Mouse (Mus musculus) macrophage (primary cell): Measurements from ENCODE around the gene Ppif. TPM values are rescaled to one million over a fixed set of nuclear protein-coding genes. Genes with fewer than 3 reads are reported as not detected.

Experiments
- H3K27ac ChIP-seq: fragments of 350-480 bp; formaldehyde crosslinking; 2 replicates; pipeline ENCODE4 v1.9.0; 2021
- H3K36me3 ChIP-seq: fragments of 350-480 bp; formaldehyde crosslinking; 2 replicates; pipeline ENCODE4 v1.9.0; 2021; ENCODE audit errors: inconsistent target
- H3K4me3 ChIP-seq: fragments of 350-480 bp; formaldehyde crosslinking; 2 replicates; pipeline ENCODE4 v1.9.0; 2021; ENCODE audit errors: inconsistent target
- H3K79me2 ChIP-seq: fragments of 350-480 bp; formaldehyde crosslinking; 2 replicates; pipeline ENCODE4 v1.9.0; 2021; ENCODE audit errors: inconsistent target
- WGBS: methylation state at CpG from one replicate; pipeline ENCODE4 v1.1.7; 2026; ENCODE audit warnings: inconsistent platforms; ENCODE audit not compliant: missing documents; 5-methylcytosine and 5-hydroxymethylcytosine counted together
- polyA plus RNA-seq: library from polyadenylated mRNA; stranded (reverse); fragments of 250-400 nt; gene quantifications from 3 replicates; pipeline ENCODE4 v1.2.4, GENCODE M21; 2018; ENCODE audit warnings: inconsistent platforms

The Ppif gene
- polyA plus RNA-seq, 1 experiment from 2014 or later: 9.7 TPM

DNA sequence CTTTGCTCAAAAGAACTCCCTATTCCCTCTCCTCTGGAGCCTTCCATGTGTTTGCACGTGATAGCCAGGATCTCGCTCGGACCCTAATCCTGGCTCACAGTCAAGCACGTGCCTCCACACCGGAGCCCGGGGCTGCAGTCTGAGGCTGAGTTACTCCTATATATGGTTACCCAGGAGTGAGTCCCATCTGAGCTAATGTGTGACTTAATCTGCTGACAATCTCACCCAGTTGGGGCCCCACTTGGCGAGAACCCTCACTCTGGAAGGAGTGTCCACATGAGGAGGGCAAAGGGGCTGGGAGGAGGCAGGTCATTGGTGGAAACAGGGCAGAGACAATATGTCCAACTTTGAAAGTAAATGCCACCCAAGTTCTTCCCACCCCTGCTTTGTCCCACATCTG lies 17.2 kb downstream of the Ppif start:
- peaks cover 9% of the 10 kb centered on the region; the same call in 1 of the 2 replicates for H3K36me3 ChIP-seq
- H3K79me2 ChIP-seq: no peaks in the 10 kb centered on the region
- no peak overlapping the region for H3K4me3 ChIP-seq
- WGBS: 94% methylated on average over 7 of the region's 7 CpGs
- H3K27ac ChIP-seq: no peak overlapping the region

DNA sequence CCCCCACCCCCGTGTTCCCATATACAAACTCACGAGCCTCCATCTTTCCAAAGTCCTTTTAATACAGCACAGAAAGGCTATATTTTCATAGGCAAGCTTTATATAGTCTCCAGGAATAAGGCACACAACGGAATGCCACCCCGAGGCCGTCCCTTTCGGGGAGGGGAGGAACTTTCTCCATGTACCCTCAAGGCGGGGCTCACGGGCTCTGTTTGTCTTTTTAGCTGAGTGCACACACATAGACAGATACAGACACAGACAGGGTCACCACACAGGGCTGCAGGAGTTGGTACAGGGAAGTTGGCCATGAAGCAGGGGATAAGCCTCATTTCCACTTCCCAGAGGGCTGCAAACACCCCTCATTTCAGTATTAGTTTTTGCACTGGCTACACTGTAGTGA lies 17.6 kb downstream of the Ppif start:
- Histone ChIP-seq H3K4me3 (no peak overlapping the region), H3K36me3 (peaks cover 9% of the 10 kb centered on the region; the same call in 1 of the 2 replicates), H3K27ac (no peak overlapping the region), H3K79me2 (no peaks in the 10 kb centered on the region)
- WGBS: 98% methylated on average over 8 of the region's 8 CpGs

DNA sequence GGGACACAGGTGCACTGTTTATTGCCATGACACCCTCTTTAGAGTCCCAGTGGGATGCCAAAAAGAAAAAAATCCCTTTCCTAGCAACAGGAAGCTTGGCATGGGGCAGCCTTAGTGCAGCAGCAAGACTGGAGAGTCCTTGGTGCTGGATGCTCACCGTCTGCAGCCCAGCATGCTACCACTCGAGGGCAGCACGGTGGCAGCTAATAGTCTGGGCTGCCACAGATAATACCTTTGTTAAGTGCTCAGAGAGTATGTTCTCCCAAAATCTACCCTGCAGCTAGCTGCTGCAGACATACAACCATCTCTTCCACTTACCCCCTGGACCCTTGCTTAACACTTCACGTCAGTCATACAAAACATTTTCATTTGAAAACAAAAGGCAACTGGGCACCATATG lies 19.5 kb downstream of the Ppif start:
- H3K27ac ChIP-seq: no peak overlapping the region
- 61% methylated on average over 4 of the region's 4 CpGs for WGBS
- peaks cover 18% of the 10 kb centered on the region; the same call in 1 of the 2 replicates for H3K36me3 ChIP-seq
- H3K79me2 ChIP-seq: no peaks in the 10 kb centered on the region
- no peak overlapping the region for H3K4me3 ChIP-seq

GRCm38 (mm10) chr14:25716528-25716927 lies 22.6 kb downstream of the Ppif start:
- Histone ChIP-seq H3K4me3 (no peak overlapping the region), H3K36me3 (peaks cover 25% of the 10 kb centered on the region; the same call in 1 of the 2 replicates), H3K79me2 (no peaks in the 10 kb centered on the region), H3K27ac (no peak overlapping the region)
- WGBS: 100% methylated on average over 1 of the region's 1 CpGs

GRCm38 (mm10) chr14:25717718-25718117 lies 23.8 kb downstream of the Ppif start:
- no peaks in the 10 kb centered on the region for H3K79me2 ChIP-seq
- WGBS: 90% methylated on average over 8 of the region's 8 CpGs
- no peak overlapping the region for H3K27ac ChIP-seq
- peaks cover 25% of the 10 kb centered on the region; the same call in 1 of the 2 replicates for H3K36me3 ChIP-seq
- H3K4me3 ChIP-seq: no peak overlapping the region

DNA sequence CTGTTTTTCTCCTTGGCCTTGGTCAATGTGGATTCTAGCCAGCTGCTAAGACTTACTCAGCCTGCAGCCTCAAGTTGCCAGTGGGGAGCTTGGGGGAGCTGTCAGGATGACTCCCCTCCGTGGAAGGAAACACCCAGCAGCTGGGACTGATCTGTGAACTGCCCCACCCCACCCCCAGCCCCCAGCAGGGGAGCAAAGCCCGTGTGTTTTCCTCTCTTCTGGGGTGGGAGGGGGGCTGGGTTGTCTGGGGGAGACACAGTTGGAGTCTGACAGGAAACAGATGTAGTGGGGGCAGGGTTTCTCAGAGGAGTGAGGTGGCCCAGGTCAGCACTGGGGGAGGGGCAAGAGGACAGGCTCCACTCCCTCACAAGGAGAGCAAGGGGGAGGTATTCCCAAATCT lies 24.5 kb downstream of the Ppif start:
- Histone ChIP-seq H3K4me3 (no peak overlapping the region), H3K27ac (no peak overlapping the region), H3K79me2 (no peaks in the 10 kb centered on the region), H3K36me3 (peaks cover 25% of the 10 kb centered on the region; the same call in 1 of the 2 replicates)
- 17% methylated on average over 2 of the region's 2 CpGs for WGBS

GRCm38 (mm10) chr14:25719371-25719770 lies 25.4 kb downstream of the Ppif start:
- Histone ChIP-seq H3K36me3 (peaks cover 24% of the 10 kb centered on the region; the same call in 1 of the 2 replicates), H3K4me3 (no peak overlapping the region), H3K27ac (no peak overlapping the region), H3K79me2 (no peaks in the 10 kb centered on the region)
- 71% methylated on average over 9 of the region's 9 CpGs for WGBS

GRCm38 (mm10) chr14:25720962-25721707 lies 27.2 kb downstream of the Ppif start:
- peaks cover 15% of the 10 kb centered on the region; the same call in 1 of the 2 replicates for H3K36me3 ChIP-seq
- WGBS: 46% methylated on average over 5 of the region's 5 CpGs
- H3K27ac ChIP-seq: no peak overlapping the region
- no peak overlapping the region for H3K4me3 ChIP-seq
- no peaks in the 10 kb centered on the region for H3K79me2 ChIP-seq

GRCm38 (mm10) chr14:25725032-25725497 lies 31.1 kb downstream of the Ppif start:
- Histone ChIP-seq H3K27ac (no peak overlapping the region), H3K36me3 (no peaks in the 10 kb centered on the region; the same call in 1 of the 2 replicates)

GRCm38 (mm10) chr14:25725690-25726089 lies 31.7 kb downstream of the Ppif start:
- Histone ChIP-seq H3K79me2 (no peaks in the 10 kb centered on the region), H3K4me3 (no peak overlapping the region), H3K36me3 (no peaks in the 10 kb centered on the region; the same call in 1 of the 2 replicates), H3K27ac (no peak overlapping the region)
- 65% methylated on average over 4 of the region's 4 CpGs for WGBS

More at GRCm38 (mm10) chr14:25725032-25725497, 31.1 kb downstream of the Ppif start:
- no peak overlapping the region for H3K4me3 ChIP-seq
- WGBS: 79% methylated on average over 2 of the region's 11 CpGs
- no peaks in the 10 kb centered on the region for H3K79me2 ChIP-seq

DNA sequence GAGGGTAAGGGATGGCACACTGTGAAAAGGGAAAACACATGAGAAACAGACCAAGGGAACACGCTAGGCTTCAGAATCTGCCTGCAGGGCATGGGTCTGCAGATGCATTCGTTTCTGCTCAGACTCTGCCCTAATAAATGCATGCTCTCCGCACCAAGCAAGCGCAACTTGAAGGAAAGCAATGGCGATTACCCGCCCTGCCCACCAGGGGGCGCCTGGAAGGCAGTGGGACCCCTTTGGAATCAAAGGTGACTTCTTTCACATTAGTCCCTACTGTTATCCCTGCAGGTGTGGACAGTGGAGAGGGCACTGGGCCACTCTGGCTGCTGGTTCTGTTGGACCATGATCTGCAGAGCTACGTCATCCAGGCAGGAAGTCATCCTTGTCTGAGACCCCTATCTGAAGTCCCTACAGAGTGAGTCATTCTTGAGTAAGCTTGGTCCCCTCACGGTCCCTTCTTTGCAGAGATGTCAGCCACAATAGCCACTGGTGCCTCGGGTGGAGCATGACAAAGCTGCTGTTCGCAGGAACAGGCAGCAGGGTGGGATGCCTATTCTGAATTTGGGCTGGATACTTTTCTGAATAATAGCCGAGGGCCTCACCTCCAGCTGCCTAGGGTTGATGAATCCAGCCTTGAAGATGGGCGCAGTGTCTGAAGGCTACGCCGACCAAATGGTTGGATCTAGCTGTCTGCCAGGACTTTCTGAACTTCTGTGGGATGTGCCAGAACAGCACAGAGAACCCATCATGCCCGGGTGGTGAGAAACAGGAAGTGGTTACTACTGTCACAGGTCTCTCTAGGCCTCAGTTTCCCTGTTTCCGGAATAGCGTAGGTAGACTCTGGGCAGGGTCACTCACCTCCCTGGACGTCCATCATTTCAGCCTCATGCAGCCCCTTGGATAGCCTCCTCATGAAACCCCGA lies 32.5 kb downstream of the Ppif start:
- 47% methylated on average over 20 of the region's 20 CpGs for WGBS
- Histone ChIP-seq H3K4me3 (no peak overlapping the region), H3K27ac (no peak overlapping the region), H3K36me3 (no peaks in the 10 kb centered on the region; the same call in 1 of the 2 replicates), H3K79me2 (no peaks in the 10 kb centered on the region)

- 53% methylated on average over 5 of the region's 5 CpGs for WGBS
- Histone ChIP-seq H3K79me2 (no peaks in the 10 kb centered on the region), H3K4me3 (no peak overlapping the region), H3K27ac (no peak overlapping the region), H3K36me3 (no peaks in the 10 kb centered on the region; the same call in 1 of the 2 replicates)
Observed at GRCm38 (mm10) chr14:25727149-25727510, 33.2 kb downstream of the Ppif start.

GRCm38 (mm10) chr14:25734736-25735716 lies 41.1 kb downstream of the Ppif start:
- peak overlapping the region; percentile 83 for H3K27ac ChIP-seq
- no peak overlapping the region for H3K4me3 ChIP-seq
- H3K36me3 ChIP-seq: no peaks in the 10 kb centered on the region
- H3K79me2 ChIP-seq: no peaks in the 10 kb centered on the region
- WGBS: 43% methylated on average over 17 of the region's 17 CpGs

DNA sequence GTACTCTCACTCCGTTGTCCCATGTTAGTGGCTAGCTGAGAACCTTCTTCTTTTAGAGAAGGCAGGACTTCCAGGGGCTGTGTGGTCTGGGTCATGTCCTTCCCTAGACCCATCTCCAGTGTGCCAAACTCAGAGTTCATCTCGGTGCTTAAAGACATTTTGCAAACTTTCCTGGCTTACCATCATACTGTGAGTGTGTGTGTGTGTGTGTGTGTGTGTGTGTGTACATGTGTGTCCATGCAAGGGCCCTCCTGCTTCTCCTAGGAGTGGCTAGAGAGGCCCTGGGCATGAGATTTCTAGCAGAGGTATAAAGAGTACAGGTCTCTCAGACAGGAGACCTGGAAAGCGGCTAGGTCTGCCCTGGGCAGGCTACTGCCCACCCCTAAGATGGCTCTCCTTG lies 42.2 kb downstream of the Ppif start:
- Histone ChIP-seq H3K36me3 (no peaks in the 10 kb centered on the region), H3K79me2 (no peaks in the 10 kb centered on the region), H3K27ac (peak overlapping the region; percentile 83), H3K4me3 (no peak overlapping the region)
- 58% methylated on average over 3 of the region's 3 CpGs for WGBS
